Mouse (Mus musculus) olfactory bulb, adult 2 months (tissue): Measurements from ENCODE around the gene Csf3. TPM values are rescaled to one million over a fixed set of nuclear protein-coding genes. Genes with fewer than 3 reads are reported as not detected.
A peak's percentile ranks its signal among the peaks of the same experiment; 100 is the strongest.

Source experiments
- H3K27ac ChIP-seq: fragments of 200-500 bp; 2 replicates; pipeline ENCODE4 v1.5.1; 2012; ENCODE audit warnings: low read depth, low read length; ENCODE audit not compliant: insufficient read depth
- H3K4me1 ChIP-seq: fragments of 200-500 bp; 2 replicates; pipeline ENCODE4 v1.6.1; 2012; ENCODE audit warnings: low read length; ENCODE audit not compliant: control insufficient read depth, insufficient read depth
- H3K4me3 ChIP-seq: fragments of 200-500 bp; 2 replicates; pipeline ENCODE4 v1.5.1; 2012; ENCODE audit warnings: mild to moderate bottlenecking, low read depth, low read length, moderate library complexity; ENCODE audit not compliant: insufficient read depth
- CTCF ChIP-seq: fragments of 200-500 bp; IDR thresholded peaks from 2 replicates; pipeline ENCODE4 v1.5.1; 2012; ENCODE audit warnings: low read depth, mild to moderate bottlenecking, low read length, moderate library complexity; ENCODE audit not compliant: insufficient read depth
- POLR2A ChIP-seq: fragments of 200-500 bp; IDR thresholded peaks from 2 replicates; pipeline ENCODE4 v1.6.1; 2012; ENCODE audit warnings: mild to moderate bottlenecking, low read depth, low read length, moderate library complexity; ENCODE audit not compliant: insufficient read depth
- WGBS: fragments of 180-500 bp; shearing (Covaris S2); methylation state at CpG from one replicate; pipeline ENCODE4 v1.1.7; 2018; 5-methylcytosine and 5-hydroxymethylcytosine counted together
- polyA plus RNA-seq: library from polyadenylated mRNA; stranded (reverse); fragments of >200 nt; gene quantifications from 2 replicates; pipeline ENCODE4 v1.2.4, GENCODE M21; 2012; ENCODE audit warnings: low replicate concordance; ENCODE audit not compliant: missing spikeins, insufficient read depth, insufficient read length

Csf3 gene
- polyA plus RNA-seq, 1 experiment = not detected

- WGBS = 14% methylated on average over 5 of the region's 5 CpGs
- TF ChIP-seq POLR2A (no peak), CTCF (no peak)
- Histone ChIP-seq H3K4me1 (peaks cover 78% of the 10 kb centered on the region), H3K27ac (peak overlapping the region; percentile 86), H3K4me3 (no peak overlapping the region)
Observed at GRCm38 (mm10) chr11:98749716-98750115, 48.7 kb downstream of the Csf3 start.

DNA sequence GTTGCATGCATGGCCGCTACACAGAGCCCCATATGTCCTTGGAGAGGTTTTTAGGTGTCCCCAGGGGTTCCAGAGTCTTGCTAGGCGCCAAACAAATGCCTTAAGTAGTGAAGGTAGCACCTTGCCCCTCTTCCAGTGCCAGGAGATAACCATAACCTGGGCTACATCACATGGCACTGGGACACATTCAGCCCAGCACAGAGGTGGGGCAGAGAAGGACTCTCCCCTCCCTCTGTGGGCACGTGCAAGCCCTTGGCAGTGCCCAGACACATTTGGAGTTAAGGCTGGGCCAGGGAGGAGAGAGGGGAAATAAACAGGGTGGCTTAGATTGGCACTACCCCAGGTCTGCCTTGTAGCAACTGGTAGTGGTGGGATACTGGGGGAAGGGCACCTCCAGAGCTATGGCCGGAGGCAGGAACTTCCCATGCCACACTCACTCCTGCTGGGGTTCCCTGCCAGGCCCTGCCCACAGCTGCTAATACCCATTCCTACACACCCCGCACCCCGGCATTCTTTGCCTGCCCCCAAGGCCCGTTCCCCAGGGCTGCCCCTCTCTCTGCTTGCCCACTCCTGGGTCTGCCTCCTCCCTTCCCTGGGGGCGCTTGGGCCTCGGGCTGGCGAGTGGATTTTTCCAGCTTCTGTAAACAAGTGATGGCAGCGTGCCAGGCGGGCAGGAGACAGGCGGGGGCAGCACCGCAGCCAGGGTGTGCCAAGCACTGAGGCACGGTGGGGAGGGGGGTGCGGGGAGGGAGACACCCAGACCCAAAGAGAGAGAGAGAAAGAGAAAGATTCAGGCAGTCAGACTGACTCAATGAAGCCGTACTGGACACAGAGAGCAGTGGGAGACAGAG is 49.5 kb downstream of the Csf3 start:
- peak overlapping the region; percentile 14 for H3K4me3 ChIP-seq
- no peak for TF ChIP-seq POLR2A
- peak overlapping the region; percentile 86 for H3K27ac ChIP-seq
- H3K4me1 ChIP-seq = peaks cover 77% of the 10 kb centered on the region
- WGBS = 10% methylated on average over 17 of the region's 17 CpGs

DNA sequence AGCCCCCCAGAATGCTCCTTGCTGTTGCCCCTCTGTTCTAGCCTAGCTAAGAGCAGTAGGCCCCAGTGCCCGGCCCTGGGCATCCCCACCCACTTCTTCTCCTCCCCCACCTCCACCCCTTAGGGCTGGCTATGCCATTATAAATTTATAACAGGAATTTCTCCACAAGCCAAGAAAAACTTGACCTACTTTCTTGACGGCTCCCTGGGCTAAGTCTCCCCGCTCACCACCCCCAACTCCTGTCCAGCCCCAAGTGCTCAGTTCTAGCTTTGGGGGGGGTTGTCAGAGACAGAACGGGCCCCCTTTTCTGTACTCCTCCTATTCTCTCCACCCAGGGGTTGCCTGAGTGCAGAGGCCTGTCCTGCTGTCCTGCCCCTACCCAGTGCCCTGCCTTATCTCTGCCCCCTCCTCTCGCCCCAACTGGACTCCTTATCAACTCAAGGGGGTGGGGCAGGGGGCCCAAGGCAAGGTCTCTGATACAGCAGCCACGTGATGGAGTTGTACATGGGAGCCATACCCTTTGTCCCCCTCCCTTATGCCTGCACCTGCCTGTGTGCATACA is 50.2 kb downstream of the Csf3 start:
- no peak for TF ChIP-seq POLR2A
- no peak for TF ChIP-seq CTCF
- Histone ChIP-seq H3K4me3 (peak overlapping the region; percentile 14; the same call in 1 of the 2 replicates), H3K27ac (peak overlapping the region; percentile 86), H3K4me1 (peaks cover 74% of the 10 kb centered on the region)
- WGBS = 4% methylated on average over 6 of the region's 6 CpGs

- no peak for TF ChIP-seq POLR2A
- no peak for TF ChIP-seq CTCF
- H3K4me1 ChIP-seq = peaks cover 64% of the 10 kb centered on the region
- no peak overlapping the region for H3K4me3 ChIP-seq
- WGBS = 65% methylated on average over 10 of the region's 10 CpGs
- peak overlapping the region; percentile 36; the same call in 1 of the 2 replicates for H3K27ac ChIP-seq
Observed at GRCm38 (mm10) chr11:98752562-98753140, 51.6 kb downstream of the Csf3 start.

Other genes starting within 250 kb of the Csf3 start
- gene Ikzf3, start 155.2 kb upstream of the Csf3 start, polyA plus RNA-seq = 249 TPM in 1 of 2 replicates, not detected in the other
- not detected in 2 replicates for gene Zpbp2, start 150.2 kb upstream of the Csf3 start, polyA plus RNA-seq
- not detected in 2 replicates for gene Ormdl3, start 113.9 kb upstream of the Csf3 start, polyA plus RNA-seq
- gene Lrrc3c, start 103.0 kb upstream of the Csf3 start, polyA plus RNA-seq = not detected in 2 replicates
- not detected in 2 replicates for gene Gm12355, start 75.6 kb upstream of the Csf3 start, polyA plus RNA-seq
- not detected in 2 replicates for gene Gsdma3, start 74.9 kb upstream of the Csf3 start, polyA plus RNA-seq
- not detected in 2 replicates for gene Gsdma2, start 54.5 kb upstream of the Csf3 start, polyA plus RNA-seq
- not detected in 2 replicates for gene Gsdma, start 36.9 kb upstream of the Csf3 start, polyA plus RNA-seq
- not detected in 2 replicates for gene Psmd3, start 18.7 kb upstream of the Csf3 start, polyA plus RNA-seq
- gene Med24, start 28.2 kb downstream of the Csf3 start, polyA plus RNA-seq = not detected in 2 replicates
- gene Thra, start 39.4 kb downstream of the Csf3 start, polyA plus RNA-seq = 251 and 495 TPM in 2 replicates
- gene Nr1d1, start 74.1 kb downstream of the Csf3 start, polyA plus RNA-seq = not detected in 2 replicates
- 206 and 252 TPM in 2 replicates for gene Msl1, start 94.3 kb downstream of the Csf3 start, polyA plus RNA-seq
- not detected in 2 replicates for gene Casc3, start 103.6 kb downstream of the Csf3 start, polyA plus RNA-seq
- 182 TPM in 1 of 2 replicates, not detected in the other for gene Rapgefl1, start 135.5 kb downstream of the Csf3 start, polyA plus RNA-seq
- gene Wipf2, start 162.4 kb downstream of the Csf3 start, polyA plus RNA-seq = not detected in 2 replicates
- not detected in 2 replicates for gene Cdc6, start 206.5 kb downstream of the Csf3 start, polyA plus RNA-seq
- gene Rara, start 226.6 kb downstream of the Csf3 start, polyA plus RNA-seq = not detected in 2 replicates